Mouse (Mus musculus): ENCODE measurements at regions not wholly inside any gene's neighbourhood (a gene's known extent, or its start where the extent isn't known, plus 50 kb on each side); places are given as distances from the start of the nearest gene placed in this dataset.

DNA sequence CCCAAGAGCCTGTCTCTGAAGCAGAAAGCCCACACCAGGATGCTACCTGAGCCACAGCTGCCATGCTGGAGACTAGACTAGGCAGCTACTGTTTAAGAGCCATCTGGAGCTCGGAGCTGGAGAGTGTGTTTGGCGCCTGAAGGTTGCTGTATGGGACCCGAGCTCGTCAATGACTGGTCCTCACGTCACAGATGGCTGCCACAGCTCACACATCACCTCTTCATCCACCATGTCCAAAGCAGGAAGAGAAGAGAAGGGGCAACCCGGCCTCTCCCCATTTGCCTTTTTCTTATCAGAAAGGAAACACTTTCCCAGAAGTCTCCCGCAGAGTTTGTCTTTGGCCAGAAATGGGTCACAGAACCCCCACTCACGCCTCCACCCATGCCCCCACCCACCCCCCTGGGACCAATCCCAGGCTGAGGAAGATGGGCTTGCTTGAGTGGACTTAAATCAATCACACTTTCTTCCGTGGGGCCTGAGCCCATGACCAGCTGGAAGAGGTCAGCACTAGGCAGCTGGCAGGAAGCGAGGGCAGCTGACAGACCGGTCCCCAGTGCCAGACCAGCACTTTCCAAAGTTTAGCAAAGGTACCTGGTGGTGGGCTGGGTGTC lies 53.5 kb upstream of the Ptpn1 start:
- in situ Hi-C loops (cut with MboI, MseI): no loop called here

DNA sequence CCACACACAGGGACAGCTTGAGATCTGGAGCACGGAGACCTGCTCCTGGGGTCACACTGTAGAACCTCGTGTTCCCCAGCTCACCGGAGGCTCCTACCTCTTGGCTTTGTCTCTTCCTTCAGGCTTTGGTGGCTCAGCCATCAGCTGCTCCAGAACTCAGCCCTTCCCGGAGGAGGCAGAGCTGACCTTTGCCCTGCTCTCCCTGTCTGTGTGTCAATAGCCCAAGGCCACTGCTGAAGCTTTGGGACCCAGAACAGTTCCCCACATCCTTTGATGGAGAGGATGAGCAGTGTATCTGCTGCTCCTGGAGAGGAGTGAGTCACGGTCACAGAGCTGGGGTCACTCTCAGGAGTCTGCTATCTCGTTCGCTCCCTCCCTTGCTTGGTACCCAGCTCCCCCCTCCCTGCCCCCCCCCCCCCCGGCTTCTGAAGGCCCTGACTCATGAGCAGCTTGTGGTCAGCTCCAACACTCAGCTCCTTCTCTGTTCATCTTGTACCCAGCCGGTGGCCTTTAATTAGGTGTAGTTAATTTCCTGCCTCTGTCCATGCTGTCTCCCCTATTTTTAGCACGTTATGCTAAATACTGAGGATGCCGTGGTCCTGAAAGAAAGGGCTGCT lies 54.5 kb upstream of the Ptpn1 start:
- in situ Hi-C loops (cut with MboI, MseI): no loop called here

DNA sequence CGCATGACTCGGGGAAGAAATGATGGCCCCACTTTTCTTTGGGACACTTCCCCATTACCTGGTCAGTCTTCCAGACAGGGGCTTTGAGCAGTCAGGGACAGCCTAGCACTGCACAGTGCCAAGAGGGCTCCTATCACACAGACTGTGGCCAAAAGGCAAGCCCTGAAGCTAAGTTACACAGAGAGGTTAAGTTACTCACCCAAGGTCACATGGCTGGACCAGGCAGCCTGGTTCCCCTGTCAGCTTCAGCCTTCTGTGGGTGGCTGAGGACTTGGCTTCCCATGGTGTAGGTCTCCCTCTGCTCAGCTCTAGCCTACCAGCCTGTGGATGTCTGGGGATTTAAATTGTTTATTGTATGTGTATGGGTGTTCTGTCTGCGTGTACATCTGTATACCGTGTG lies 59.4 kb upstream of the Ptpn1 start:
- in situ Hi-C loops (cut with MboI, MseI): no loop called here

DNA sequence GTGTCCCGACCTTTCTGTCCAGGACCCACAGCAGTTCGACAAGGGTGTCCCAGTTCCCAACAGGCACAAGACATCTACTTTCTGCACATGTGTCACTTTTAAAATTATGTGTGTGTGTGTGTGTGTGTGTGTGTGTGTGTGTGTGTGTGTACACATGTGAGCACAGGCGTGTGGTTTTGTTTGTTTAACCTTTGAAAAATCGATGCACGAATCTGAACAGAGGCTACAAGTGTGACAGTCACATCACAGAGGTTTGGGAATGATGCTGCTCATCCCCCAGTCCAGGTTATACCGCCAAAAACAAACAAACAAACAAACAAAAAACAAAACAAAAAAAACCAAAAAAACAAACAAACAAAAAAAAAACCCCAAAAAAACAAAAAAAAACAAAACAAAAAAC lies 61.7 kb upstream of the Ptpn1 start:
- in situ Hi-C loops (cut with MboI, MseI): no loop called here

DNA sequence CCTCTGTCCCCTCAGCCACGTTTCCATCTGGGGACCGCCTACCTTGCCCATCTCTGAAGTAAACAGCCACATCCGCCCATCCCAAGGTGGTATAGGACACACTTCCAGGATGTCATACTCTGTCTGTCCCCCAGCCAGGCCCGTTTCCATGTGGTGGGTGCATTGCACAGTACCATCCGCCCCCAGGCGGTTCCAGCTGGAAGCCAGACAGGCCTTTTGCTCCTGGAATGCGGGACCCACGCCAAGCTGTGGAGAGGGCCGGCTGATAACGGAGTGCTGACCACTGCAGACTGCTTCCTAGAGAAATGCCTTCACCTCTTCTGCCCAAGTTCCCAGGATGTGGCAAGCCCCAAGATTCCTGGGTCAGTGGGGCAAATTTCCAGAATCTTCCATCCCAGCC lies 65.1 kb upstream of the Ptpn1 start:
- in situ Hi-C loops (cut with MboI, MseI): no loop called here

DNA sequence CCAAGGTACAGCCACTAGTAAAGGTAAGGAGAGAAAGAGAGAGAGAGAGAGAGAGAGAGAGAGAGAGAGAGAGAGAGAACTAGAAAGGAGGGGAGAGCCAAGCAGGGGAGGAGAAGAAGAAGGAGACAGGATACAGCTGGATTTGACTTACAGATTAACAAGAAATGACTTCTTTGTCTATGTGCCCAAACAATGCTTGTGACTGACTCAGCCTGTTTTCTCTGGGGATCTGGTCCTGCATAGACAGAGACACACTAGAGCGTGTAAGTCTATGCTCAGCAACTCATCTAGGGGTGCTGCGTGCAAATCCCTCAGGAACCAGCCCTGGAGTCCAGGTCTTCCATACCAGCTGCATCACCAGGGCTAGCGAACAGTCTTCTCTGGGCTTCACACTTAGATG lies 66.3 kb upstream of the Ptpn1 start:
- in situ Hi-C loops (cut with MboI, MseI): no loop called here

DNA sequence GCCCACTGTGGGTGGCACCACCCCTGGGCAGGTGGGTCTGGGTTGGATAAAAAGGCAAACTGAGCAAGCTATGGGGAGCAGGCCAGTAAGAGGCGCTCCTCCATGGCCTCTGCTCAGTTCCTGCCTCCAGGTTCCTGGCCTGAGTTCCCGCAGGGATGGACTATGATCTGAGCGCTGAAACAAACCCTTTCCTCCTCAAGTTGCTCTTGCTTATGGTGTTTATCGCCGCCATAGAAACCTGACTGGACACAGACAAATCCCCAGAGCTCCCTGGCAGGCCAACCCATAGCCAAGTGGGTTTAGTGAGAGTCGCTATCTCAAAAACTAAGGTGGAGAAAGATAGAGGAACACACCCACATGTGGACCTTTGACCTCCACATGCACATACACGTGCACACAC lies 67.2 kb upstream of the Ptpn1 start:
- in situ Hi-C loops (cut with MboI, MseI): no loop called here

DNA sequence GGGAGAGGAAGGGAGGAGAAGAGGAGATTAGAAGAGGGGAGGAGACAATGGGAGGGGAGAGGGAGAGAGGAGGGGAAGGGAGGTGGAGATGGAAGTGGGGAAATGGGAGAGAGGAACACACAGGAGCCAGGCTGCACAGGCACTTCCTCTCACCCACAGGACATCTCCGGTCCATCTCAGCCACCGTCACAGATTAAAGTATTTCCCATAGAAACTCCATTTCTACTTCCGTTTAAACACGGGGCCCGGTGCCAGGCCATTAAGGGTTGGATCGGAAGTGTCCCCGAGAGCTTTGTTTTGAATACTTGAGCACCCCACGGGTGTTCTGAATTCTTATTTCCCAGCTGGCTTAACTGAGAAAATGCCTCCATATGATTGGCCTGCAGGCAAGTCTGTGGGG lies 67.6 kb upstream of the Ptpn1 start:
- in situ Hi-C loops (cut with MboI, MseI): no loop called here

DNA sequence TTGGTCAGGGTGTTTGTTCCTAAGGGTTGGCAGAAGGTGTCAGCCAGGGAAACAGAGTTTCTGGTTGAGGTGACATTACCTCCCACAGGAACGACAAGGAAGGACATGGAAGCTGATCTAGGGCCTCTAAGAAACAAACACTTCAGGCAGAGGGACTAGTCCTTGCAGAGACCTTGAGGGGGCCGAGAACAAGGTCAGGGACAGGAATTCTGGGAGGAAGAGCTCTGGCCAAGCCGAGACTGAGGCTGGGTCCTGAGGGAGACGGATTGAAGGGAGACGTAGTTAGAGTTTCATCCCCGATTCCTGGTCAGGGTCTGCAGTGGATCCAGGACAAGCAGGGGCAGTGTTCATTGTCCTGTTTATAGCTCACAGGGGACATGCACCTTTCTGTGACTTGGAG lies 68.2 kb upstream of the Ptpn1 start:
- in situ Hi-C loops (cut with MboI, MseI): no loop called here

DNA sequence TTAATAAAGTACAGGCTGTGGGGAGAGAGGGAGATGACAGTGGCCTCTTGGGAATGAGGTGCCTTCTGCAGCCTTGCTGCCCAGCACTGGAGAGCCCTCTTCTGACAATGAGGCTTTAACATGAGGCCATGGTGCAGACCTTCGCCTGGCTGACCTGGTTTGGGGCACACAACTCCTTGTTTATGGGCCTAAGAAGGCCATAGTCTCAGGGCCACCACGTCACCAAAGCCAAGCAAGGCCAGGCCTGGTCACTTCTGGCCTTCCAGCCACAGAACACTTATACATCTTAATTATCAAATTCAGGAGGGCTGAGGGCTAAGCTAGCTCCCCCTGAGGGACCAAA lies 70.7 kb upstream of the Ptpn1 start:
- in situ Hi-C loops (cut with MboI, MseI): no loop called here

DNA sequence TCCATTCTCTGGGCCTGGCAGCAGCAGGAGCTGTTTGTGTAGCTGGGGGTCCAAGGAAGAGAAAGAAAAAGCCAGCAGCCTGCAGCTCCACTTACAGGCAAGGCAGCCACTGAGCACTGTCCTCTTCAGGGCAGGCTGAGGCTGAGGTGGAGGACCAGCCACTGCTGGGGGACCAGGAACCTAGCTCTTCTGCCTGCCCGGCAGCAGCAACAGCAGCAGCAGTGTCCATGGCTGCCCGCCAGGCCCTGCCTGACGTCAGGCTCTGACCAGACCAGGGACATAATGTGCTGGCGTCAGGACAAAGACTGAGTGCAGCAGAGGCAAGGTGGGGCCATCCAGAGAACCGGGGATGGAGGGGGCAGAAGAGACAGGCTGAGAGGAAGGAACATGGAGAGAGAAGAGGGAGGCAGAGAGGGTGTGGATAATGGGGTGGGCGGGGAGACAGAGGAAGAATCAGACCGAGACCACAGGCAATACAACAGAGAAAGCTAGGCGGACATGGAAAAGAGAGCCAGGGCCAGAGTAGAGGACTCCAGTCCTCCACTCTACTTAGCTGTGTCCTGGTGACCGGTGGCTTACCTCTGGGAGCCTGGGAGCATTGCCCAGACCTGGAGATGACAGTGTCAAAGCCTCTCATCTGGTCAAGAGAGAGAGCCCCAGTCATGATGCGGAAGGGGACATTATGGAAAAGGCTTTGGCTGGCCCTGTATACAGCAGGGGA lies 71.2 kb upstream of the Ptpn1 start:
- in situ Hi-C loops (cut with MboI, MseI): no loop called here

DNA sequence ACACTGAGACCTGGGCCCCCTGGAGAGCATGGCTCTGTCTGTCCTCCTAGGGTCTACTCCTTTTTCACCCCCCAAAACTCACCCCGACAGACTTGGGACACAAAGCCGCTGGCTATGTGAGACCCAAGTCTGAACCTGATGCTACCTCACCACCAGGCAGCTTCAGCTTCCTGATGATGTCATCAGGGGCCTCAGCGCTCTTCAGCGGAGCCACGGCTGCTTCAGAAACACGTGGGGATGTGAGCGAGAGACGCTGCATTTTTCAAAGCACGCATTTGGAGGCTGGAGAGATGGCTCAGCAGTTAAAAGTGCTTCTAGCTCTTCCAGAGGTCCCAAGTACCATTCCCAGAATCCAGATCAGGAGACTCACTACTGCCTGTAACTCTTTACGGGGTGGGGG lies 72.3 kb upstream of the Ptpn1 start:
- in situ Hi-C loops (cut with MboI, MseI): no loop called here

DNA sequence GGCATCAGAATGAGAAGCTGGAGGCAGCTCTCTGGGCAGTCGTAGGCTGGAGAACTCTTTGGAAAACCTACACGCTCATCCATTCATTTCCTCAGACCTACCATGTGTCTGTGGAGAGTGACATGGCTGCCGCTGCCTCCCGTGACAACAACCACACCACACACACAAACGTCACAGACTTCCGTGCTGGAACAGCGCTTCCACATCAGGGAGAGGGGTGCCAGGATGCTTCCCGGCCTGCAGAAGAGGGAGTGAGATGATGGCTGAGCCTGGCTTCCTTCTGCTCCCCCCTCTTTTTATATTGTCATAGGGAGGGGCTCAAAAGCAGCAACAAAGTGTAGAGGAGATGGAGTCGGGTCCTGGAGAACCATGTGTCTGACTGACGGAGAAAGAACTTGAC lies 73.5 kb upstream of the Ptpn1 start:
- in situ Hi-C loops (cut with MboI, MseI): no loop called here

DNA sequence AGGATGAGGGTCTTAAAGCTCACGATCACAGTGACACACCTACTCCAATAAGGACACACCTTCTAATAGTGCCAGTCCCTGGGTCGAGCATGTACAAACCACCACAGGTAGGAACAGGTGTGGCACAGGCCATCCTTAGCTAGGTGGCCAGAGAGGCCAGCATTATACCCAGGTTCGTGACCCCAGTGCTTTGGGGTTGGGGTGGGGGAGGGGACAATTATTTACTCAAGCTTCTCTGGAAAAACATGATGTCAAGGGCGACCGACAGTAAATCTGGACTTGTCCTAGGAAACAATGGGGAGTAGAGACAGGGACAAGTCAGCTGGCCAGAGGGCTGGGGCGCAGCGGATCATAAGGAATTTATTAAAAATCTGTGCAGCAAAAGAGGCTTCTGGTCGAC lies 73.9 kb upstream of the Ptpn1 start:
- in situ Hi-C loops (cut with MboI, MseI): no loop called here

DNA sequence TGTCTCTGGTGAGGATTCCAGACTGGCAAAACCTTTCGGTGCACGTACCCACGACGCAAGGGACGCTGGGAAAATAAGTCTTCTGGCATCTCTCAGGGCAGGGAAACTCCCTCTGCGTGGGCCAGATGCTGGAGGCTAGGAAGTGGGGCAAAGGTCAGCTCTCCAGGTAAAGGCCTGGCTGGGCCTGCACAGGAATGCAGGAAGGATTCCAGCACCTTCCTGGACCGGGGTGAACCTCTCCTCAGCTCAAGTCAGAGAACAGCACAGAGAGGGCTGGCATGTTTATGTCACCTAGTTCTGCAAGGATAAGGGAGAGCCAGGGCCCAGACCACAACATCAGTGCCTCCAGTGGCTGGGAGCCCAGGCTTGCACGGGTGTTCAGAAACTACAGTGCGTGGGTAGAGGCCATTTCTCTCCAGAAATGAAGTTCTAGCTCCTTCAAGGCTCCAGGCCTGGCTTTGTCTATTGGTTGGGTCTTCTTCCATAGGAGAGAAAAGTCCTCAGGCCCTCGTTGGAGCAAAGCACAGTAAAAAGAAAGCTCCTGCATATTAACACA lies 74.9 kb upstream of the Ptpn1 start:
- in situ Hi-C loops (cut with MboI, MseI): no loop called here

DNA sequence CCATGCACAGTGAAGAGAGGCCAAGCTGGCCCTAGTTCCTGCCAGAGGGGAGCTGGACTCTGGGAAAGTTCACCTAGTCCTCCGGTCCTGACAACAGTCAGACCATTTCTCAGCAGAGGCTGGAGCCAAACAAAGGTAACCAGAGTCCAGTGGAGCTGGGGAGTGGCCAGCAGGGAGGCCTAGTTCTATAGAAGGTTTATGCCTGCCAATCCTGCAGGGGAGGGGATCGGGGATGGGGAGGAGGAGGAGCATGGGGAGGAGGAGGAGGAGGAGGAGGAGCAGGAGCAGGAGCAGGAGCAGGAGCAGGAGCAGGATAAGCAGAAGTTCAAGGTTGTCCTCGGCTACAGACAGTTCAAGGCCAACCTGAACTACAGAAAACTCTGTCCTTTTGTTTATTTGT lies 75.8 kb upstream of the Ptpn1 start:
- in situ Hi-C loops (cut with MboI, MseI): no loop called here

DNA sequence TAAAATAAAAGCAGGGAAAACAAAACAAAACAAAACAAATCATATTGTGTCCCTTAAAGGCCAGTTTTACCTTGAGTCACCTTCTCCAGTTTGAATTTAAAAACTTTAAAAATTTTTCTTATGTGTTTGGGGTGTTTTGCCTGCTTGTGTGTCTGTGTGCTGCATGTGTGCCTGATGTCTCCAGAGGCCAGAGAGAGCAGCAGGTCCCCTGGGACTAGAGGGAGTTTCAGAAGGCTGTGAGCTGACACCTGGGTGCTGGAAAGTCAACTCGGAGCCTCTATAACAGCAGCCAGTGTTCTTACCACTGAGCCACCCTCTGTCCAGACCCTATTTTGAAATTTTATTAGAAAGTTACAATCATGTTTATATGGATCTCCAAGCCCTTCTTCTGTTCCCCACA lies 77.8 kb upstream of the Ptpn1 start:
- in situ Hi-C loops (cut with MboI, MseI): no loop called here

DNA sequence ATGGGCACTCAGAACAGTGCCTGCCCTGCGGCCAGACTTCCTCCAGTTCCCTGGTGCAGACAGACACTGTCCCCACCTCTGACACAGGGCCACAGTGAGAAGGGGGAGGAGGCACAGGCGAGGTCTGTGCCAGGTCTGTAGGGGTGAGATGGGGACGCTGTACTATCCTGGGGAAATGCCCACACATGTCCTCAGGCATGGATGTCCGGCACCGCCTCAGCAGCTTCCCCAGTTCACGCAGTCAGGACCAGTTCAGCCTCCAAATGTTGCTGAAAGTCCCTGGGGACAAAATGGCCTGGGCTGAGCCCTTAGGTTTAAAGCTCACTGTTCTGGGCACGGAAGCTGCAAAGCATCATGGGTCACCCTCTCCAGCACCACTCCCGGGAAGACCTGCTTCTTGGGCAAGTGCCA lies 78.4 kb upstream of the Ptpn1 start:
- in situ Hi-C loops (cut with MboI, MseI): no loop called here

DNA sequence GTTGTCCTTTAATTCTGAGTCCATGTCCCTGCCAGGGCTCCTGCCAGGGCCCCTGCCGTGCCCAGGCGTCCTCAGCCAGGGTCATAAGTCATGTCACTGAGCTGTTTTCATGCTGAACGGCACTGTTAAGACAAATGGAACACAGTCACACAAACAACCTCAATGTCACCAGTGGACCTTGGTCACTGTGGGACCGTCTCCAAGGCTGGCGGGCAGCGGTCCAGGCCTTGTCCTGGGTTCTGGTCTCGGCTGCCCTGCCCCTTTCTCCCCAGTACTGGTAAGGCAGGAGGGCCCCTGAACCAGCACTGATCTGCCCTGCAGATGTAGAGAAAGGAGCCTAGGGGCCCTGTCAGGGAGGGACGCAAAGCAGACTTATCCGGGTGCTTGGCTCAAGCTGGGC lies 79.3 kb upstream of the Ptpn1 start:
- in situ Hi-C loops (cut with MboI, MseI): no loop called here

DNA sequence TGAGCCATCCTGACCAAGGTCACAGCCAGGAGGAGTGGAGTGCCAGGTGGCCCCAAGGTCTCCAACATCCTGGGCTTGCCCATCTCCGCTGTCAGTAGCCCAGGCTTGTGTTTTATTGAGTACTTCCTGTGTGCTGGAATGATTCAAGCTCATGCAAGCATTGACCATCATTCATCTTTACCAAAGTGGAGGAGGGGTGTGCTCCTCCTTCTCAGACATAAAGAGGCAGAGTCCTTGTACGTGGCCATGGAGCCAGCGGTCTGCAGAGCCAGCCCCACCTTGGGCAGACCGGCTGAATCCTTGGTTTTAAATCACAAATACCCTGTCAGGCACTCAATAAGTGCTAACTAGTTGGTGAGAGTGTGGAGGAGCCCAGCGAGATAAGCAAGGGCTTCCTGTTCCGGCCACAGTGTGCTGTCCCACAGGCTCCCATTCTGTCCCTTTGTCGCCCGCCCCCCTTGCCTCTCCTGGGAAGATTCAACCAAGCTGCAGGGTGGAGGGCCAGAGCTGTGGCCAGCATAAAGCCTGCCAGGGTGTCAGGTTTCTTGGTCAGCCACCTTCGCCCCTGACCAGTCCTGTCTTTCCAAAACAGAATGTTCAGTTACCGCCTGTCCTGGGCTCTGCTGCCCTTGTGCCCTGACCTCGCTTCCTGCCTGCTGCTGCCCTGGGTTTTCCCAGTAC lies 80.5 kb upstream of the Ptpn1 start:
- in situ Hi-C loops (cut with MboI, MseI): no loop called here

DNA sequence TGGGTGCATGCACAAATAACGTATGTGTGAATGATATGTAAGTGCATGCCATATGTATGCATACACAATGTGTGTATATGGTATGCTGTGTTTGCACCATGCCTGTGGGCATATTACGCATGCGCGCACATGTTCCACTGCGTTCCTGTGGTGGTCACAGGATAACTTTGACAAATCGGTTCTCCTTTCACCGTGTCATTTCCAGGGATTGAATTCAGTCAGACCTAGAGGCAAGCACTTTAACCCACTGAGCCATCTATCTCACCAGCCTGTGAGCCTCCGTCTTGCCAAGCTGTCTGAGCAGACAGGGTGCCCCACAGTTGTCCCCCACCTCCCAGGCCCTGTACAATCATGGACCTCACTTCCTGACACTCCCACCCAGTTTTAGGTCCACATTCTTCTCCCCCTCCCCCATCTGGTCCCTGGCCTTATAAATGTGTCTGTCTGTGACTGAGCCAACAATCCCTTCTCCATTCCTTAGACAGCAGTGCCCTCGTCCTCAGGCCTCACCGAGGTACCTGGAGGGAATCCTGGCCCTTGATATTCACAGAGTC lies 81.8 kb upstream of the Ptpn1 start:
- in situ Hi-C loops (cut with MboI, MseI): no loop called here
